Mouse (Mus musculus) limb, embryonic 13.5 days (tissue): ENCODE measurements around the gene Gm8693. TPM values are rescaled to one million over a fixed set of nuclear protein-coding genes. Genes with fewer than 3 reads are reported as not detected.
"Not testable (repeated sequence)": the region's sequence is repeated elsewhere in the genome, so short reads cannot be mapped to it uniquely, and the experiment has no call there.

Source experiments
- ATAC-seq: fragments of 200-750 bp; cut with Nextera tagmentation; 2 replicates; pipeline ENCODE4 v1.8.0; 2017; ENCODE audit warnings: low read depth, moderate number of reproducible peaks, moderate TSS enrichment; ENCODE audit not compliant: low FRiP score
- H3K27ac ChIP-seq: fragments of 300-500 bp; sonication (generic); 2 replicates; pipeline ENCODE4 v1.5.1; 2015; ENCODE audit warnings: inconsistent platforms, mild to moderate bottlenecking, moderate library complexity
- H3K27me3 ChIP-seq: fragments of 300-500 bp; sonication (generic); 2 replicates; pipeline ENCODE4 v1.6.1; 2015; ENCODE audit warnings: mild to moderate bottlenecking, inconsistent platforms
- H3K36me3 ChIP-seq: fragments of 300-500 bp; sonication (generic); 2 replicates; pipeline ENCODE4 v1.6.1; 2015; ENCODE audit warnings: inconsistent platforms, mild to moderate bottlenecking, moderate library complexity
- H3K4me1 ChIP-seq: fragments of 300-500 bp; sonication (generic); 2 replicates; pipeline ENCODE4 v1.6.1; 2015; ENCODE audit warnings: inconsistent platforms
- H3K4me2 ChIP-seq: fragments of 300-500 bp; sonication (generic); replicated peaks from 2 replicates; pipeline ENCODE4 v1.6.1; 2015; ENCODE audit warnings: inconsistent platforms, mild to moderate bottlenecking, moderate library complexity
- H3K4me3 ChIP-seq: fragments of 300-500 bp; sonication (generic); 2 replicates; pipeline ENCODE4 v1.5.1; 2015; ENCODE audit warnings: moderate library complexity, mild to moderate bottlenecking, inconsistent platforms
- H3K9ac ChIP-seq: fragments of 300-500 bp; sonication (generic); 2 replicates; pipeline ENCODE4 v1.6.1; 2015; ENCODE audit warnings: mild to moderate bottlenecking, inconsistent platforms
- H3K9me3 ChIP-seq: fragments of 300-500 bp; sonication (generic); 2 replicates; pipeline ENCODE4 v1.6.1; 2016; ENCODE audit warnings: inconsistent platforms
- WGBS: fragments of 180-500 bp; shearing (Covaris S2); methylation state at CpG from one replicate; pipeline ENCODE4 v1.1.7; 2015; 5-methylcytosine and 5-hydroxymethylcytosine counted together
- polyA plus RNA-seq: library from polyadenylated mRNA; unstranded; fragments of >200 nt; fragmentation: Nextera tagmentation; extraction: Ambion mirVana; gene quantifications from 2 replicates; pipeline ENCODE4 v1.2.1, GENCODE M21; 2015

Gm8693 gene
- polyA plus RNA-seq, result not detected in 2 replicates

DNA sequence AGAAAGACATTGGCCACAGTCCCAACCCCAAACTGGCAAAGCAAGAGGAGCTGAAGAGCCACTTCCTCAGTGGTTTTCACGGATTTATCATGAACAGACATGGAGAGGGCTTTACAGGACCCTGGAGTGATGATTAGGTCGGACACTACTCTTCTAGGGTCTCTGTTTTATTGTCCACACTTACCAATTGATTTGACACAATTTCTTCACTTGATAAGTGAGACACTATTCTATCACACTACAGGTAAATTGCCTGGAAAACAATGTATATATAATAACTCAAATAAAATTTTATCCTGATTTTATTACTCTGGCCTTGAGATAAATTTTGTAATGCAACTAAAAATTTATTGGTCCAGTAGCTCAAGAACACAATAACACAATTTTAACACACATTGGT, at the start of gene Gm8693:
Gm8693 (minus strand) TSS at position 101 of the 400 bp plus-strand sequence.
- H3K27me3 ChIP-seq, H3K9me3 ChIP-seq, H3K4me3 ChIP-seq, H3K4me1 ChIP-seq, H3K9ac ChIP-seq, H3K4me2 ChIP-seq, ATAC-seq, H3K36me3 ChIP-seq, H3K27ac ChIP-seq: not testable (repeated sequence)
- WGBS, result no CpG with 5 or more reads among the region's 2 CpGs

DNA sequence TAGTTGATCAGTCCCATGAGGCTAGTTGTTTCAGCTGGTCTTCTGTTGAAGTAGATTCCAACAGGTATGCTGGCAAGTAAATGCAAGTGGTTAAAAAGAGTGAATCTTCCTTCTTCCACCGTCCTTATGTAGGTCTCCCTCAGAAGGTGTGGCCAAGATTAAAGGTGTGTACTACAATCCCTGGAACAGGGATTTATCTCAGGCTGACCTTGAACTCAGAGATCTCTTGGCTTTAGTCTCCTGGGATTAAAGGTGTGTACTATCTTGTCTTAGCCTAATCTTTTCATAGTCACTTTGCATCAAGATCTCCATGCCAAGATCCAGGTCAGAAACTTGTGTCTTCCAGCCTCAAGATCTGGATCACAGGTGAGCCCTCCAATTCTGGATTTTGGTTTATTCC, 27.5 kb upstream of the Gm8693 start, which contains the start of gene Gm4567:
Gm4567 (minus strand) TSS at position 101 of the 400 bp plus-strand sequence.
- not testable (repeated sequence) for H3K27ac ChIP-seq, H3K9me3 ChIP-seq, H3K36me3 ChIP-seq, H3K27me3 ChIP-seq, H3K9ac ChIP-seq, H3K4me3 ChIP-seq, H3K4me1 ChIP-seq, ATAC-seq, H3K4me2 ChIP-seq
- WGBS, result no CpG with 5 or more reads among the region's 1 CpGs

DNA sequence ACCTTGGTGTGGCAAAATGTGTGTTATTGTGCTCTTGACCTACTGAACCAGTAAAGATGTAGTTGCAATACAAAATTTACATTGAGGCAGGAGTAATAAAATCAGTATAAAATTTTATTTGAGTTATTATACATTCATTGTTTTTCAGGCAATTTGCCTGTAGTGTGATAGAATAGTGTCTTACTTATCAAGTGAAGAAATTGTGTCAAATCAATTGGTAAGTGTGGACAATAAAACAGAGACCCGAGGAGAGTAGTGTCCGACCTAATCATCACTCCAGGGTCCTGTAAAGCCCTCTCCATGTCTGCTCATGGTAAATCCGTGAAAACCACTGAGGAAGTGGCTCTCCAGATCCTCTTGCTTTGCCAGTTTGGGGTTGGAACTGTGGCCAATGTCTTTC, 34.4 kb downstream of the Gm8693 start, which contains the start of gene Vmn1r155:
Vmn1r155 (plus strand) TSS at position 301 of the 400 bp plus-strand sequence.
- not testable (repeated sequence) for ATAC-seq, H3K36me3 ChIP-seq, H3K9me3 ChIP-seq, H3K27me3 ChIP-seq, H3K9ac ChIP-seq, H3K4me2 ChIP-seq, H3K4me1 ChIP-seq, H3K4me3 ChIP-seq, H3K27ac ChIP-seq
- WGBS, result no CpG with 5 or more reads among the region's 3 CpGs

Other genes with a start within 250 kb of the Gm8693 start
- gene Gm10665, start 228.2 kb downstream of the Gm8693 start, polyA plus RNA-seq, result not detected in 2 replicates
- gene Vmn1r151, start 192.6 kb downstream of the Gm8693 start, polyA plus RNA-seq, result not detected in 2 replicates
- not detected in 2 replicates for gene Vmn1r152, start 169.3 kb downstream of the Gm8693 start, polyA plus RNA-seq
- not detected in 2 replicates for gene Gm8677, start 157.4 kb downstream of the Gm8693 start, polyA plus RNA-seq
- gene Gm4201, start 127.0 kb downstream of the Gm8693 start, polyA plus RNA-seq, result not detected in 2 replicates
- not detected in 2 replicates for gene Gm4565, start 104.2 kb downstream of the Gm8693 start, polyA plus RNA-seq
- not detected in 2 replicates for gene Vmn1r155, start 34.3 kb downstream of the Gm8693 start, polyA plus RNA-seq
- not detected in 2 replicates for gene Gm4567, start 27.4 kb upstream of the Gm8693 start, polyA plus RNA-seq
- not detected in 2 replicates for gene Vmn1r157, start 69.4 kb upstream of the Gm8693 start, polyA plus RNA-seq
- not detected in 2 replicates for gene Vmn1r158, start 98.5 kb upstream of the Gm8693 start, polyA plus RNA-seq
- gene Vmn1r159, start 151.3 kb upstream of the Gm8693 start, polyA plus RNA-seq, result not detected in 2 replicates
- gene Vmn1r160, start 178.9 kb upstream of the Gm8693 start, polyA plus RNA-seq, result not detected in 2 replicates